Mouse (Mus musculus): Measurements from ENCODE around the gene Psenen.

Gene Psenen

DNA sequence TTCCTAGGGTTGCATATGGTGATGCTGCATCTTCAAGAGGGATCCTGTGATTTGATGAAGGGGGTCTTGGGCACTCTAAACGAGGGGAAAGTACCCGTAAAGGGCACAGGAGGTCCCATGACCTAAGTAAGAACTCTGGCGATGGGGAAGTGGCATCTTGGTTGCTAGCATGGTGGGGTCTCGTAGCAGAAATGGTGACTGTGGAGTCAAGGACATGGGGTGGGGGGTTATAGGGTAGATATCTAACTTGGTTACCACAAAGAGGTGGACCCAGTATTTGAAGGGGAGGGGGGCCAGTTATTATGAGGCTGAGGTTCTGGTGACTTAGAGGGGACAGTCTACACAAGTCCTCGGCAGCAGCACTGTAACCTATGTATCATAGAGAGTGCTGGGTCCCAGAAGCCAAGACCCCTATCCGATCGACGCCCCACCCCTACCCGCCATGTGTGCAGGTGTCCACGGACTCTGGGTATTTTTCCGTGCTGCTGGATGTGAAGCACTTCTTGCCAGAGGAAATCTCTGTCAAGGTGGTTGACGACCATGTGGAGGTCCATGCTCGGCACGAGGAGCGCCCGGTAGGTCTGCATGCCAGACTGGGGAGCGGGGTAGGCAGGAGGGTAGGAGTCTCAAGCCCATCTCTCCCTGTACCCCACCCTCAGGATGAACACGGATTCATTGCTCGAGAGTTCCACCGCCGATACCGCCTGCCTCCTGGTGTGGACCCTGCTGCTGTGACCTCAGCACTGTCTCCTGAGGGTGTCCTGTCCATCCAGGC, 9.4 kb downstream of the Psenen start:
- peaks cover 45% of the 10 kb centered on the region for H3K36me3 ChIP-seq (ENCODE audit: insufficient read depth, low read length)
- TF ChIP-seq POU5F1 (IDR thresholded peaks at IDR 0.05; ENCODE audit: borderline replicate concordance, low read length) (no peak), NANOG (IDR thresholded peaks at IDR 0.05; ENCODE audit: borderline replicate concordance, low read length) (no peak), CTCF (conservative IDR thresholded peaks at IDR 0.05; ENCODE audit: low read length) (no peak)
- peaks cover 72% of the 10 kb centered on the region for H3K4me1 ChIP-seq (replicated peaks; ENCODE audit: low read depth, low read length)
- H3K9me3 ChIP-seq (ENCODE audit: low read length): no peaks in the 10 kb centered on the region
- peak overlapping the region; percentile 88 for H3K4me3 ChIP-seq (replicated peaks; ENCODE audit: low read length)
- H3K27me3 ChIP-seq (ENCODE audit: insufficient read depth, low read length): no peaks in the 10 kb centered on the region

DNA sequence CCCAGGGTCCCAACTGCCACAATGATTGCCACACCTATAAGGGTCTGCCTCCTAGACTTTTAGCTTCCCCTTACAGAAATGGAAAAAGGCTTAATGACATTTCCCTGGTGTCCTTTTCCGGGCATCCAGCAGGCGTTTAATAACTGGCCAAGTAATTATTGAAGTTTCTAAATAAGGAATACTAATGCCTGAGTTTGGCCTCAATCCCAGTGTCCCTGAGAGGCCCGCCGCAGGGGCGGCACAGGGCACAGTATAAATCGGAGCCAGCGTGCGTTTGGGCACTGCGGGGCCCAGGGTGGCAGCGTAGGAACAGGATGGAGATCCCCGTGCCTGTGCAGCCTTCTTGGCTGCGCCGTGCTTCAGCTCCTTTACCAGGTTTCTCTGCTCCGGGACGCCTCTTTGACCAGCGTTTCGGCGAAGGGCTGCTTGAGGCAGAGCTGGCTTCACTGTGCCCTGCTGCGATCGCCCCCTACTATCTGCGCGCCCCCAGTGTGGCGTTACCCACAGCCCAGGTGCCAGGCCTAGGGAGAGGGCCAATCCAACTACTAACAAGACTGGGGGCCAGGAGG, 10.3 kb downstream of the Psenen start:
- no peaks in the 10 kb centered on the region for H3K27me3 ChIP-seq (ENCODE audit: insufficient read depth, low read length)
- H3K36me3 ChIP-seq (ENCODE audit: insufficient read depth, low read length): peaks cover 54% of the 10 kb centered on the region
- H3K4me1 ChIP-seq (replicated peaks; ENCODE audit: low read depth, low read length): peaks cover 63% of the 10 kb centered on the region
- peak overlapping the region; percentile 88 for H3K4me3 ChIP-seq (replicated peaks; ENCODE audit: low read length)
- no peak for TF ChIP-seq POU5F1 (IDR thresholded peaks at IDR 0.05; ENCODE audit: borderline replicate concordance, low read length)
- TF ChIP-seq CTCF (conservative IDR thresholded peaks at IDR 0.05; ENCODE audit: low read length): no peak
- TF ChIP-seq NANOG (IDR thresholded peaks at IDR 0.05; ENCODE audit: borderline replicate concordance, low read length): no peak
- no peaks in the 10 kb centered on the region for H3K9me3 ChIP-seq (ENCODE audit: low read length)

DNA sequence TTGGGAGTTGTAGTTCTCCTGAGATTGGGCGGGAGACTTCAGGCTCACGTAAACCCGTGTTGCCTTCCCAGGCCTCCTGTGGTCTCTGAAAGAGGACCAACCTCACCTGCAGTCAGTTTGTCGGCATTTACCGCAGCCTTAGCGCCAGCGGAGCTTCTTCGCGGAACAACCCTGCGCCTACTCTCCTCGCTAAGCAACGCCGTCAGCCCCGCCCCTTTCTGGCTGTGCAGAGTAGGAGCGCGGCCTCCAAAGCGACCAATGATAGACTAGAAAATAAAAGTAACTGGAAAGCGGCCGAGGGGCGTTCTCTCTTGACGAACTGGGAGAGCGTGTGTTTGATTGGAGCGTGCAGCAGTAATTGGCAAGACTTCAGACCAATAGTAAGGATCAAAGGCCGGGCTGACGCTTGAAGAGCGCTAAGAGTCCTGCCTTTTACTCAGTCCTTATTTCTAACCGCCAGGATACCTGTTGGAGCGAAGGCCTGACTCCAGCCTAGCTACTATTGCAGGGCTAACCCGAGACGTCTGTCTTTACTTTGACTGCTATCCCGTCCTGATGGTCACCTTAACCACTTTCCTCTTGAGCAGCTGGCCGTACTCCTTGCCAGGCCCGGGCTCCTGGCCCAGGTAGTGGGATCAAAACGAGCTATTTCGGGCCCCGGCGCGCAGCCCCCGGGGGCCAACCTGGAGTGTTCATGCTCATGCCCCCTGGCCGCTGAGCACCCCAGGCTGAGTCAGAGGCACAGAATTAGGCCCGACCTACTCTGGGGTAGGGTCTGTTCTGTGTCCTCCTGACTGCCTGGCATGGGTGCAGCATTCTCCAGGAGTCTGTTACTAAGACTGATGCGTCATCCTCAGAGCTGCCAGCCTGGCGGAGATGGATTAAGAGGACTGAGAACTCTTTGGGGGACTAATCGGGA, 11.1 kb downstream of the Psenen start, which contains the start of the genes Hspb6 and Proser3:
Hspb6 (plus strand) TSS at position 77 of the 919 bp plus-strand sequence.
Proser3 (minus strand) TSS at position 198 of the 919 bp plus-strand sequence.
- Histone ChIP-seq H3K27me3 (ENCODE audit: insufficient read depth, low read length) (no peaks in the 10 kb centered on the region), H3K36me3 (ENCODE audit: insufficient read depth, low read length) (peaks cover 55% of the 10 kb centered on the region), H3K9me3 (ENCODE audit: low read length) (no peaks in the 10 kb centered on the region), H3K4me1 (replicated peaks; ENCODE audit: low read depth, low read length) (peaks cover 56% of the 10 kb centered on the region), H3K4me3 (replicated peaks; ENCODE audit: low read length) (peak within 1 kb of the TSS; percentile 88)
- no peak for TF ChIP-seq CTCF (conservative IDR thresholded peaks at IDR 0.05; ENCODE audit: low read length)
- no peak for TF ChIP-seq POU5F1 (IDR thresholded peaks at IDR 0.05; ENCODE audit: borderline replicate concordance, low read length)
- TF ChIP-seq NANOG (IDR thresholded peaks at IDR 0.05; ENCODE audit: borderline replicate concordance, low read length): no peak

DNA sequence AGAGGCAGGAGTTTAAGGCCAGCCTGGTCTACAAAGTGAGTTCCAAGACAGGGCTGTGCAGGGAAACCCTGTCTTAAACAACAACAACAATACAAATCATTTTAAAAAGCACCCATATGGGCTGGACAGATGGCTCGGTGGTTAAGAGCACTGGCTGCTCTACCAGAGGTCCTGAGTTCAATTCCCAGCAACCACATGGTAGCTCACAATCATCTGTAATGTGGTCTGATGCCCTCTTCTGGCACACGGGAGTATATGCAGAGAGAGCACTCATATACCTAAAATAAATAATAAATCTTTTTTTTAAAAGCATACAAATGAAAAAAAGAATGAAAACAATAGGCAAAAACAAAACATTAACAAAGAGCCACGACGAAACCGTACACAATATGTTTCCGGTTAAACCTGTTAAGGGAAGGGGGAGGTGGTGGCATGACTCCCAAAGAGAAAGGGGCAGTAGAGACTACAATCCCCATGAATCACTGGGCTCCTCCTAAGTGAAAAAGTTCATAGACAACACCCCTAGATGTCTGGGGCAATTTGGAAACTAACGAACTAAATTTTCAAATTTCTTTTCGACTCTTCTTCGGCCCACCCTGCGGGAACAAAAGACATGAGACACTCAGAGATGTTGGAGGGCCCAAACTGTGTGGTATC, 11.9 kb downstream of the Psenen start:
- Histone ChIP-seq H3K36me3 (ENCODE audit: insufficient read depth, low read length) (peaks cover 47% of the 10 kb centered on the region), H3K9me3 (ENCODE audit: low read length) (no peaks in the 10 kb centered on the region)
- TF ChIP-seq NANOG (IDR thresholded peaks at IDR 0.05; ENCODE audit: borderline replicate concordance, low read length) (no peak), CTCF (conservative IDR thresholded peaks at IDR 0.05; ENCODE audit: low read length) (peak; percentile 27)

DNA sequence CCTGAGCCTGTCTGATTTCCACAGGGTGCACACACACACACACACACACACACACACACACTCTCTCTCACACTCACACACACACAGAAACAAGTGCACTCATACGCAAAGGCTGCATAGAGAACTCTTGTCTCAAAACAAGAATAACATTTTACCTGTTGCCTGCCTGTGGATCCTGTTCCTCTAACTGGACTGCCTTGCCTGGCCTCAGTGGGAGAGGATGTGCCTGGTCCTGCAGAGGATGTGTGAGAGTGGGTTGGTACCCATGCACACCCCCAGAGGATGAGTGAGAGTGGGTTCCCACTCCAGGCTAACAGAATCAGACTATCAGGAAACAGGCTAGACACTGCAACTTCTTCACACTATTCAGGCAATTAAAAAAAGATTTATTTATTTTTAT, 12.8 kb downstream of the Psenen start:
- TF ChIP-seq POU5F1 (IDR thresholded peaks at IDR 0.05; ENCODE audit: borderline replicate concordance, low read length) (no peak), CTCF (conservative IDR thresholded peaks at IDR 0.05; ENCODE audit: low read length) (no peak), NANOG (IDR thresholded peaks at IDR 0.05; ENCODE audit: borderline replicate concordance, low read length) (no peak)
- peaks cover 41% of the 10 kb centered on the region for H3K4me1 ChIP-seq (replicated peaks; ENCODE audit: low read depth, low read length)
- no peaks in the 10 kb centered on the region for H3K9me3 ChIP-seq (ENCODE audit: low read length)
- H3K4me3 ChIP-seq (replicated peaks; ENCODE audit: low read length): no peak overlapping the region
- H3K27me3 ChIP-seq (ENCODE audit: insufficient read depth, low read length): no peaks in the 10 kb centered on the region
- H3K36me3 ChIP-seq (ENCODE audit: insufficient read depth, low read length): peaks cover 46% of the 10 kb centered on the region

More for the DNA sequence above, 11.9 kb downstream of the Psenen start:
- Histone ChIP-seq H3K4me1 (replicated peaks; ENCODE audit: low read depth, low read length) (peaks cover 48% of the 10 kb centered on the region), H3K4me3 (replicated peaks; ENCODE audit: low read length) (peak overlapping the region; percentile 88), H3K27me3 (ENCODE audit: insufficient read depth, low read length) (no peaks in the 10 kb centered on the region)

DNA sequence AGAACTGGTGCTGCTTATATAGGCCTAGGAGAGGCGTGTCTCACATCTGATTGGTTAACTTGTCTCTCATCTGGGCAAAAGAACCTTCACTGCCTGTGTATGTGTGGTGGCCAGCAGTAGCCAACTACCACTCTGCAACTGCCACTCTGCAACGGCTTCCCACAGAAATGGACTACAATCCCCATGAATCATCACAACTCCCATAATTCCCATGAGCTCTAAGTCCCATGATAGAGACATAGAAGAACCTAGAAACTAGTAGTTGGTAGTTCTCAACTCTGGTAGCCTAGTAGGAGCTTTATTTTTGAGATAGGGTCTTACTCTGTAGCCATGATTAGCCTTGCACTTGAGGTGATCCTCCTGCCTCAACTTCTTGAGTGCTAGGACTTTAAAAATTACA, 13.5 kb downstream of the Psenen start:
- H3K4me1 ChIP-seq (replicated peaks; ENCODE audit: low read depth, low read length): peaks cover 34% of the 10 kb centered on the region
- H3K9me3 ChIP-seq (ENCODE audit: low read length): no peaks in the 10 kb centered on the region

DNA sequence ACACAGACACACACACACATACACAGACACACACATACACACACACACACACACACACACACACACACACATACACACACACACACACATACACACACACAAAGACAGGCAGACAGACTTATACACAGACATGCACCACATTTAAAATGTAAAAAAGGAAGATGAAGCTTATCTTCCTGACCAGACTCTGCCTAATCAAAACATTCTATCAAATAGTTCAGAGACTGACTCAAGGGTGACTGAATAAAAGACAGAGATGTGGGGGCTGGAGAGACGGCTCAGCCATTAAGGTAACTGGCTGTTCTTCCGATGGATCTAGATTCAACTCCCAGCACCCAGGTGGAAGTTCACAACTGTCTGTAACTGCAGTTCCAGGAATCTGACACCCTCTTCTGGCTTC, 19.1 kb downstream of the Psenen start:
- no peak for TF ChIP-seq CTCF (conservative IDR thresholded peaks at IDR 0.05; ENCODE audit: low read length)
- no peak for TF ChIP-seq NANOG (IDR thresholded peaks at IDR 0.05; ENCODE audit: borderline replicate concordance, low read length)
- no peak for TF ChIP-seq POU5F1 (IDR thresholded peaks at IDR 0.05; ENCODE audit: borderline replicate concordance, low read length)
- H3K4me1 ChIP-seq (replicated peaks; ENCODE audit: low read depth, low read length): peaks cover 43% of the 10 kb centered on the region

More for the DNA sequence above, 13.5 kb downstream of the Psenen start:
- H3K4me3 ChIP-seq (replicated peaks; ENCODE audit: low read length): no peak overlapping the region
- no peaks in the 10 kb centered on the region for H3K27me3 ChIP-seq (ENCODE audit: insufficient read depth, low read length)
- TF ChIP-seq CTCF (conservative IDR thresholded peaks at IDR 0.05; ENCODE audit: low read length): no peak
- TF ChIP-seq POU5F1 (IDR thresholded peaks at IDR 0.05; ENCODE audit: borderline replicate concordance, low read length): no peak
- peaks cover 43% of the 10 kb centered on the region for H3K36me3 ChIP-seq (ENCODE audit: insufficient read depth, low read length)

More for the DNA sequence above, 19.1 kb downstream of the Psenen start:
- Histone ChIP-seq H3K27me3 (ENCODE audit: insufficient read depth, low read length) (no peaks in the 10 kb centered on the region), H3K4me3 (replicated peaks; ENCODE audit: low read length) (no peak overlapping the region), H3K9me3 (ENCODE audit: low read length) (no peaks in the 10 kb centered on the region), H3K36me3 (ENCODE audit: insufficient read depth, low read length) (peaks cover 59% of the 10 kb centered on the region)
